Mouse (Mus musculus): ENCODE measurements at regions not wholly inside any gene's neighbourhood (a gene's known extent, or its start where the extent isn't known, plus 50 kb on each side); places are given as distances from the start of the nearest gene placed in this dataset.

DNA sequence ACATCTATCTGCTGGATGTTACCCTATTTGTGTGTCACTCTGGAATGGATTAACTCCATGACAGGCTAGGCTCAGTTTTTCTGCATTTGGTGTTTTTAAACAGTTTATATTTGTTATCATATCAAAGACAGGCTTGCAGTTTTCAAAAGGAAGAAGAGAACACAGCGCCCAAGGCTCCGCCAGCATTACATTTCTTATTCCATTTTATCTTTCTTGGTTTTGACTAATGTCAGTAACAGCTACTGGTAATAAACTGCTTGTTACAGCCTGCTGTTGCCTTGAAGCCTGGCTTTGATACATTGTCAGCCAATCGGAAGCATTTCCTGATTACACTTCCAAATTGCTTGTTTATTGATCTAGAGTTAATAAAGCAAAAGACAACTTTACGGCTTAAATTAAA lies 219.4 kb upstream of the Mdfic start:
- no peak for DNase-seq (ENCODE audit: low spot score)

DNA sequence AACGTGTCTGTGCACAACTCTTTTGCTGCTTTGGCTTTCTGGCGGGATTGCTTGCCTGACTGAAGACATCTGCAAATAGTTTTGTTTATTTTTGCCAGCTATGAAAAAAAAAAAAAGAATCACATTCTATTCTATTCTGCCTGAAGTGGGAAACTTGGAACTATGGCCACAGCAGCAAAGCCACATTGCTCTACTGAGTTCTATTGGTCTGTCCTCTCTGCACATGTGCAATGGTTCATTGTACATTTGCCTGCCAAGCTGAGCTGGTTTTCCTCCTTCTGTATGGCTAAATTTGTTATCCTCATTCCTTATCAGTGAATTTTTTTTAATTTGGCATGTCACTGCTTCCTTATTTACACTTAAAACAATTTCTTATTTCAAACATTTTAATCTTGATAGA lies 211.1 kb upstream of the Mdfic start:
- no peak for DNase-seq (ENCODE audit: low spot score)

DNA sequence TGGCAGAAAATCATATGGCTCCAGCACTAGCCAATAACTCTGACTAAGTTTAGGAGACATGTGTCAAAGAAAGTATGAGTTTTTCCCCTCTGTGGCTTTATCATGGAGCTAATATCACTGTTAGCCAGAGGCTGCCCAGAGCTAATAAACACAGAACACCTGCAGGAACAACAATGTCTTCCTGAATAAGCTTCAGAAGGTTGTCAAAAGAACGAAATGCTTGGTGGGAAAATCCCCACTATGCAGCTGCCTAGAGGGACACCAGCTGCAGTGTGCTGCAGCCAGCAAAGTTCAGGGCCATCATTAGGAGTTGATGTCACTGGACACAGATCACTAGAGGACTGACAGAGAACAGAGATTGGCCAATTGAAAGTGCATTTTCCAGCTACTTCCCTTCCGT lies 183.2 kb upstream of the Mdfic start:
- DNase-seq (ENCODE audit: low spot score): no peak

DNA sequence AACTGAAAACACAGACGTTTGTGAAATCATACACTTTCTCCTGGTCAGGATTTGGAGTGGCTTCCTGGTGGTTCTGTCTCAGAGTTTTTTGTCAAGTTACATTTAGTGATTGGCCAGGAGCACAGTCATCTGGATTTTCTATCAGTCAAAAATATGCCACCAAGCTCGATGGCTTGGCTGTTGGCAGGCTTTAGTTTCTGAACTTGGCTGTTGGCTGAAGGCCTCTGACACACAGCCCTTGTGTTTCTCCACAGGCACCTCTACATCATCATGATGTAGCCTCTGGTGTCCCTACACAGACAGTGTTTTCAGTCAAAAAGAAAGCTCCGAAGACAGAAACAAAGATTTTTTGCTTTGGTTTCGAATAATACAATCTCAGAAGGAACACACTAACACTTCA lies 178.5 kb upstream of the Mdfic start:
- no peak for DNase-seq (ENCODE audit: low spot score)

DNA sequence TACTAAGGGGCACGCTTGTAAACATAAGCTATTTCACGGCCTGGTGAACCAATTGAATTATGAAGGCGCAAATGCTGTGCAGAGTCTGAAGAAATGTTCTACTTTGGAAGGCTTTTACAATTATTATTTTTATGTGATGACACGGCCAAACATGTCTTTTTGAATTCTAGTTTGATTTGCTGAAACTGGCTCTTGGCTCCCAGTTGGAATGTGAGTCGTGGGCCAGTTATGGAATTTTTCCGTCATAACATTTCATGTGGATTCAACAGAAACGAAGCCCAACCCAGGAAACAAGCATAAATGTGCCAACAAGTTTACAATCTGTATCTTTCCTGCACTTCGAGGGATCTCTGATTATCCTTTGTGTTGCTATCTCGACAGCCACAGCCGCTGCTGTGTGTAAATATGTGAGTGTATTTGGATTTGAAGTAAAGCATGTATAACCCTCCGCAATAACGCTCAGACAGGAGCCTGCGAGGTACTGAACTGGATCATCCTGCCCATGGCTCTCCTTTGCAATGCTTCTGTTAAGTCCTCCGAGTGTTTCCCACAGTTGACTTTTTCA lies 176.9 kb upstream of the Mdfic start:
- DNase-seq (ENCODE audit: low spot score): no peak

DNA sequence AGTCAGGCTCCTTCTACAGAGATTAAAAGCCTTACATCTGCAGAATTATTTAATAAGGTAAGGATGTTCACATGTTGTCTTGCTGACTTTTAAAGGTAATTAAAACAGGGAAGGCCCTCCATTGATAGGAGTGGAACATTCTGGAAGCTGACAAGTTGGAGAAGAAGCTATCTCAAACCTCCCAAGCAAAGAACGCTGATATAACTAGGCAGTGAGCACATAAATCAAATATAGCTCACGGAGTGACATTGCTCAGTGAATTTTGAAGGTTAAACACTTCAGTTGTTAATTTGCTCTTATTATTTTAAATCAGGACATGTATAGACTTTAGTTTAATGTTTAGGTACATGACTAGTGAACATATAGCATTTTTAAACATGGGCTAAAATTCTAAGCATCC lies 171.6 kb upstream of the Mdfic start:
- DNase-seq (ENCODE audit: low spot score): no peak

DNA sequence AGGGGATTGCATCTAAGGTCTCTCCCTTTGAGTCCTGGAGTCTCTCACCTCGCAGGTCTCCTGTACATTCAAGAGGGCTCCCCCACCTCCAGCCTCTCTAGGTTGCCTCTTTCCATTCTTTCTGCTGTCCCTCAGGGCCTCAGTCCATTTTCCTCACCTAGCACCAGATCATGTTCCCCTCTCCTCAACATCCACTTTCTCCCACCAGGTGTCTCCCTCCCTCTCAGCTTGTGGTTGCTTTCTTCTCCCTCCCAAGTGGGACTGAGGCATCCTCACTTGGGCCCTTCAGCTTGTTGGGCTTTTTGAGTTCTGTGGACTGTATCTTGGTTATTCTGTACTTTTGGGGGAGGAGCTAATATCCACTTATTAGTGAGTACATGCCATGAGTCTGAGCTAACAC lies 127.7 kb upstream of the Mdfic start:
- peak; percentile 9 for DNase-seq (ENCODE audit: low spot score)

DNA sequence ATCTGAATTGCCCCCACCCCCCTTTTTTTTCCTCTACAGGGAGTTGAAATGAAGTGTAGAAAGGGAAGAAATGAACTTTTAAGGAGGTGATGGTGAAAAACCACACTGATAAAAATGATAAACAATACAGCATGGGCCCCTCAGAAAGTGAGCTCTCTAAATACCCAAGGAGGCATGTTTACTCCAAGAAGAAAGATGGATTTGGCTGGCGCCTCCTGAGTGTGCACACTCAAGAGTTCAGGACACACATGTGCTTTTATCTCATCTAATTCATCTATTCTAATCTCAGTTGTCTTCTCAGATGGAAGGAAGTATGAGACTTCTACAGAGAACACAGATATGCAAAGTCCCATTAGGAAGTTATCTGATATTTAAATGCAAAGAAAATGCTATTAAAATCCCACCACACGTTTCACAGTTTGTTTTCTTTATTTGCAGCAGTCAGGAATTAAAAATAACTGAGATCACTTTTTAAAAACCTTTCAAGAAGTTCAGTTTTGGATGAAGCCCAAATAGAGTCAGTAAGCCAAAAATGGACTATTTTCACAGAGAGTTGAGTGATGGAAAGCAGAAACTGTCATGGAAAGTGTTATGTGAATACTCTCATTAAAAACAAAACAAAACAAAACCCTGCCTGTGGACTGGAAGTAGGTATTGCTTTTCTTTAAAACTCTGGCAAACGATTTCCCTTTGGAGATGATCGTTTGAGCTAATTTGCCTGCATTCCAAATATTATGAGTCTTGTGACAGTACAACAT lies 123.1 kb upstream of the Mdfic start:
- DNase-seq (ENCODE audit: low spot score): no peak

DNA sequence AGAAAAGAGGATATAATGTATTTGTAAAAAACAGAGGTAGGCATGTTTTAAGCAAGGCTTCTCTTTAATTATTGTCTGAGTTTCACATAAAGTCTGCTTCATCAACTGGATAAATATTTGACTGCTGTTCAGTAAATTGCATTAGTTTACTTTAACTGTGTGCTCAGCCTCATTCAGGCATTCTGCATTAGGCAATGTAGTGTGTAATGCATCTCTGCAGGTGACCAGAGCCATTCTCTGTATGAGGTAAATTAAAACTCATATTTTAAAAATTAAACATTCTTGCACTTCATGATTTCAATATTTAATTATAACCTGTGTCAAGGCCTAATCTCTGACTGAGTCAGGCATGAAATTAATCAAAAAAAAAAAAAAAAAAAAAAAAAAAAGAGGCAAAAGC lies 110.3 kb upstream of the Mdfic start:
- no peak for DNase-seq (ENCODE audit: low spot score)

DNA sequence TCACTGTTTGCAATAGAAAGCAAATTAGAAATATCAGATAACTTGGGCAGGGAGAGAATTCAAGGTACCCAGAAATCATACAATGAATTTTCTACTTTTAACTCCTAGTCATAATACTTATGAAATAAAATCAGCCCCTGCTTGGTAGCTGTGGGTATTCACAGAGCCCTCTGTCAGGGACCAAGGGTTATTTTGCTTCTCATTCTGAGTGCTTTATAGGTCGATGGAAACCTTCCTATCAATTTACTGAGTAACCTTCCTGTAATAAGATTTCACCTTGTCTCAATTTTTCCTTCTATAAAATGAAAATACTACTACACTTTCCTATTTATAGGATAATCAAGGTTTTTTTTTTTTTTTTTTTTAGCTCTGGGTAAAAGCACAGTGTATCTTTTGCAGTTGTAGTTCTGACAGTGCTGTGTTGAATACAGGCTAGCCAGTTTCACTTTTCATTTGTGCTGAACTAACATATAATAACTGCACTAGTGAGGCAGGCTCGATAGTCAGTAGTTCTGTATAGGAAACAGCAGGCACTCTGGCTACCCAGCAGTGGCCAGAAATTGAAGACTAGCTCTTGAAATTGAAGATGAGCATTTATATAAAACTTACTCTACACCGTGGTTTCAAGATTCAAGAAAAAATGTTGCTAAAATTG lies 94.4 kb upstream of the Mdfic start:
- no peak for DNase-seq (ENCODE audit: low spot score)

DNA sequence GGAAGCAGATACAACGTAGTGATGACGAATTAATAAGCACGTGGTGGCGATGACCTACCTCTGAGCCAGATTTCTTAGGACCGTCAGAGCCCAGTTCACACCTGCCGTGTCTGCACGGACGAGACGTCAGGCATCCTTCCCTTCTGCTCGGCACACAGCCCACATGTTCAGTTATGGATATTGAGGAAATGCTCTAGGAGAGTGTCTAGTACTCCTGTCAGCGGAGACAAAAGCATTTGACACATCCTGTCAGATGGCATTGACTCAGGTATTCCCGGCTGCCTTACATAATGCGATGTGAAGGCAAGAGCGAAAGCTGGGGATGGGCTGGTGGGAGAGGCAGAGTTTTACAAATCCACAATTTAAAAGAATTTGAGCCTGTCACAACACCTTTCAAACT lies 81.9 kb upstream of the Mdfic start:
- no peak for DNase-seq (ENCODE audit: low spot score)

DNA sequence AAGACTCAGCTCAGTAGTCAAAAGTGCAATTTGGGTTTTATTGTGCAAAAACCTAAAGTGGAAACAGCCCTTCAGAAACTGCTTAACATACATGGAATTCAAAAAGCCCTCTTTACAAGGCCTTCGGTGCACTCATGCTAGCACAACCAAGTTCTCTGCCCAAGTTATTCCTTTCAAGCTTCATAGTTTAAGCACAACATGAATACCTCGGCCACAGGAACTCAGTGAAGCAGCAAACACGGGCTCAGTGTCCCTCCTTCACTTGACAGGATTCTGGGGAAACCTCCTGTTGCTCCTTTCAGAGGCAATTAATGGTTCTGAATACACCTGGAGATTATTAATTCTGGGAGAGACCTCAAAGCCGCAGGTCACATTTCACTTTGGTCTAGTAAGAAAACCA lies 81.1 kb upstream of the Mdfic start:
- no peak for DNase-seq (ENCODE audit: low spot score)

DNA sequence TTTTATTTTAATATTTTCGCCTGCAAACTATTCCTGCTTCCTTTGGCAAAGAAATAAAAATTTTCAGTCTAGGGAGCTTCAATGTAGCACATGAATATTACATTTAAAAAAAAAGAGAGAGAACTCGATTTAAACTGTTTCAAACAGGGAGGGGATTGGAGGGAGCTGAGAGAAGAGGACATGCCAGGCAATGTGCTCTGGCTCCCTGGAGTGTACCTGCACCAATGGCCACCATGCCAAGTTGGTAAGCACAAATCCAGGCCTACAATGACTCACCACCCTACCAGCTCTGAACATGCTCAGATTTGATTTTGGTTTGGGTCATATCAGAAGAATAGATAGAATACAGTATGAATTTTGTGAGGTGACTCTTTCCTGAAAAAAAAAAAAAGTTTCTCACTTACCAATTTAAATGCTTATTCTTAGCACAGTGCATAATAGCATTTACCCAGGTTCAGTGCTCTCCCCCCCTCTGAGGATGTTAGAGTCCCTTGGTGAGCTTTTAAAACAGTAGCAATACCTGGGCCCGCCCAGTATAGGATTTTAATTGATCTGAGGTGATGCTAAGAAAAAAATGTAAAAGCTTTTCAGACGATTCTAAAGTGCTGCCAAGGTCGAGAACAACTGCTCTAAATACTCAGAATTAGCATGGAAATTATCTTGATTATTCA lies 80.5 kb upstream of the Mdfic start:
- DNase-seq (ENCODE audit: low spot score): no peak

DNA sequence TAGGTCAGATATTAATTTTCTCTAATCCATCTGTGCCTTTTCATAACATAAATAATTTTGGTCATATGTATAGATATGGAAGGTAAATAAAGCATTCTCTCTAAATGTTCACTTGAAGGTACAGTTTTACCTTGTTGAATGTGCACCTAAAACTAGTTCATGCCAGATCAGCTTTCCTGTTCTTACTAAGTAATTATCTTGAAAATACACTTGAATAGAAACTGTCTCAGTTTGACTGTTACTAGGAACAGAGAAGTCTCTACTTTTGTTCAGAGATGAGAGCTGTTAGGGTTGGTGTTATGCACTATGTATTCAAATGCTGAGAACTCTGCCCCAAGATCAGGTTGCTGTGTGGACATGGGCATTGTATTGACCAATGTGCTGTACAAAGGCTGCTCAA lies 76.2 kb upstream of the Mdfic start:
- DNase-seq (ENCODE audit: low spot score): no peak

DNA sequence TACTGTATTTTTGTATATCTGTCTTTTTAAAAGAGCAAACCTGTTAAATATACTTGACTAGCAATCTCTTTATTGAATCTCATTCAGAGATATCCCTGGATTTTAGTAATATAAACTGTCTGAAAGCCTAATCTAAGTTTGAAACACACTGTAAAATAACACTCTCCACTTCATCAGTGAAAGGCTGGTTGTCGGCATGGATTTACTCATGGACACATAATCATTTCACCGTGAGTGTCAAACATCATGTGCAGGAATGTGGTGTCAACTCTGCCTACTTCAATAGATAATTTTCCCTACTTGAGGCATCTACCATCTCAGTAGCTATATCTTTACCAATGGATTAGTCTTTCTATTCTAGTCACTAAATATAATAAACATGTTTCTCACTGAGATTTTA lies 73.0 kb upstream of the Mdfic start:
- DNase-seq (ENCODE audit: low spot score): no peak
